Mouse (Mus musculus) small intestine, adult 2 months (tissue): Measurements from ENCODE around the gene B4gat1. TPM values are rescaled to one million over a fixed set of nuclear protein-coding genes. Genes with fewer than 3 reads are reported as not detected.

Source experiments
- H3K27ac ChIP-seq: fragments of 200-500 bp; 2 replicates; pipeline ENCODE4 v1.5.1; 2012; ENCODE audit warnings: low read depth, low read length, control low read depth, inconsistent platforms; ENCODE audit not compliant: insufficient read depth
- H3K27me3 ChIP-seq: fragments of 200-500 bp; 2 replicates; pipeline ENCODE4 v1.6.1; 2012; ENCODE audit warnings: mild to moderate bottlenecking, moderate library complexity, low read length, inconsistent platforms; ENCODE audit not compliant: control insufficient read depth, insufficient read depth
- H3K36me3 ChIP-seq: fragments of 200-500 bp; 2 replicates; pipeline ENCODE4 v1.6.1; 2012; ENCODE audit warnings: mild to moderate bottlenecking, low read length, control low read depth, inconsistent platforms; ENCODE audit not compliant: control insufficient read depth, insufficient read depth
- H3K4me1 ChIP-seq: fragments of 200-500 bp; 2 replicates; pipeline ENCODE4 v1.6.1; 2012; ENCODE audit warnings: low read length, inconsistent platforms, mixed read lengths; ENCODE audit not compliant: control insufficient read depth, insufficient read depth, insufficient read length
- H3K4me3 ChIP-seq: fragments of 200-500 bp; 2 replicates; pipeline ENCODE4 v1.5.1; 2012; ENCODE audit warnings: low read depth, mild to moderate bottlenecking, control low read depth, inconsistent platforms, low read length, moderate library complexity
- CTCF ChIP-seq: fragments of 200-500 bp; IDR thresholded peaks from 2 replicates; pipeline ENCODE4 v1.5.1; 2012; ENCODE audit warnings: low read depth, mild to moderate bottlenecking, control low read depth, inconsistent platforms, low read length, moderate library complexity, mixed read lengths; ENCODE audit not compliant: insufficient replicate concordance, insufficient read length; ENCODE audit errors: extremely low read depth
- POLR2A ChIP-seq: fragments of 200-500 bp; IDR thresholded peaks from 2 replicates; pipeline ENCODE4 v1.6.1; 2012; ENCODE audit warnings: low read depth, mild to moderate bottlenecking, control low read depth, inconsistent platforms, low read length, moderate library complexity
- WGBS: fragments of 180-500 bp; shearing (Covaris S2); methylation state at CpG from one replicate; pipeline ENCODE4 v1.1.7; 2018; 5-methylcytosine and 5-hydroxymethylcytosine counted together
- polyA plus RNA-seq: library from polyadenylated mRNA; depleted of rRNA; stranded (reverse); fragments of >200 nt; gene quantifications from 2 replicates; pipeline ENCODE4 v1.2.3, GENCODE M21; 2012

Gene B4gat1
- polyA plus RNA-seq, 1 experiment = 18.1 TPM

- Histone ChIP-seq H3K4me1 (peaks cover 5% of the 10 kb centered on the region), H3K36me3 (peaks cover 8% of the 10 kb centered on the region; the same call in 1 of the 2 replicates), H3K27ac (no peak overlapping the region), H3K27me3 (no peaks in the 10 kb centered on the region), H3K4me3 (no peak overlapping the region)
- WGBS = 91% methylated on average over 17 of the region's 17 CpGs
- TF ChIP-seq CTCF = no peak
- TF ChIP-seq POLR2A = no peak
Measured at GRCm38 (mm10) chr19:5052853-5053252, 14.2 kb downstream of the B4gat1 start.

GRCm38 (mm10) chr19:5053909-5054308 lies 15.3 kb downstream of the B4gat1 start:
- Histone ChIP-seq H3K4me3 (no peak overlapping the region), H3K36me3 (peaks cover 6% of the 10 kb centered on the region; the same call in 1 of the 2 replicates), H3K4me1 (peaks cover 5% of the 10 kb centered on the region), H3K27me3 (no peaks in the 10 kb centered on the region), H3K27ac (no peak overlapping the region)
- TF ChIP-seq POLR2A (no peak), CTCF (peak; percentile 82)
- 33% methylated on average over 9 of the region's 9 CpGs for WGBS

- Histone ChIP-seq H3K4me3 (no peak overlapping the region), H3K27me3 (no peaks in the 10 kb centered on the region), H3K36me3 (no peaks in the 10 kb centered on the region), H3K4me1 (no peaks in the 10 kb centered on the region; the same call in 1 of the 2 replicates), H3K27ac (no peak overlapping the region)
- TF ChIP-seq CTCF (peak; percentile 72; the same call in 1 of the 2 replicates), POLR2A (no peak)
- WGBS = 20% methylated on average over 6 of the region's 6 CpGs
Measured at GRCm38 (mm10) chr19:5056251-5056650, 17.6 kb downstream of the B4gat1 start.

GRCm38 (mm10) chr19:5057876-5058775 lies 19.5 kb downstream of the B4gat1 start:
- Histone ChIP-seq H3K4me1 (no peaks in the 10 kb centered on the region), H3K27ac (no peak overlapping the region), H3K36me3 (no peaks in the 10 kb centered on the region), H3K27me3 (no peaks in the 10 kb centered on the region), H3K4me3 (no peak overlapping the region)
- no peak for TF ChIP-seq POLR2A
- TF ChIP-seq CTCF = no peak
- WGBS = 28% methylated on average over 16 of the region's 16 CpGs

- TF ChIP-seq POLR2A = no peak
- TF ChIP-seq CTCF = no peak
- WGBS = 24% methylated on average over 10 of the region's 10 CpGs
- no peak overlapping the region for H3K4me3 ChIP-seq
- no peaks in the 10 kb centered on the region for H3K4me1 ChIP-seq
- H3K36me3 ChIP-seq = no peaks in the 10 kb centered on the region
- no peak overlapping the region for H3K27ac ChIP-seq
- H3K27me3 ChIP-seq = no peaks in the 10 kb centered on the region
Measured at GRCm38 (mm10) chr19:5058801-5059771, 20.5 kb downstream of the B4gat1 start.

- H3K4me1 ChIP-seq = no peaks in the 10 kb centered on the region
- H3K4me3 ChIP-seq = no peak overlapping the region
- TF ChIP-seq POLR2A (no peak), CTCF (no peak)
- H3K27ac ChIP-seq = no peak overlapping the region
- no peaks in the 10 kb centered on the region for H3K27me3 ChIP-seq
- H3K36me3 ChIP-seq = no peaks in the 10 kb centered on the region
- 39% methylated on average over 5 of the region's 5 CpGs for WGBS
Measured at GRCm38 (mm10) chr19:5060365-5061330, 22.0 kb downstream of the B4gat1 start.
